Mouse (Mus musculus) yolk sac, embryonic 10.5 days (tissue): ENCODE data around the gene Gata1.
"Not testable (repeated sequence)": the region's sequence is repeated elsewhere in the genome, so short reads cannot be mapped to it uniquely, and the experiment has no call there.

ENCODE experiments used
- DNase-seq: peaks from one replicate; pipeline ENCODE4 v3.0.0-alpha.2; 2017; ENCODE audit warnings: low spot score

The Gata1 gene

DNA sequence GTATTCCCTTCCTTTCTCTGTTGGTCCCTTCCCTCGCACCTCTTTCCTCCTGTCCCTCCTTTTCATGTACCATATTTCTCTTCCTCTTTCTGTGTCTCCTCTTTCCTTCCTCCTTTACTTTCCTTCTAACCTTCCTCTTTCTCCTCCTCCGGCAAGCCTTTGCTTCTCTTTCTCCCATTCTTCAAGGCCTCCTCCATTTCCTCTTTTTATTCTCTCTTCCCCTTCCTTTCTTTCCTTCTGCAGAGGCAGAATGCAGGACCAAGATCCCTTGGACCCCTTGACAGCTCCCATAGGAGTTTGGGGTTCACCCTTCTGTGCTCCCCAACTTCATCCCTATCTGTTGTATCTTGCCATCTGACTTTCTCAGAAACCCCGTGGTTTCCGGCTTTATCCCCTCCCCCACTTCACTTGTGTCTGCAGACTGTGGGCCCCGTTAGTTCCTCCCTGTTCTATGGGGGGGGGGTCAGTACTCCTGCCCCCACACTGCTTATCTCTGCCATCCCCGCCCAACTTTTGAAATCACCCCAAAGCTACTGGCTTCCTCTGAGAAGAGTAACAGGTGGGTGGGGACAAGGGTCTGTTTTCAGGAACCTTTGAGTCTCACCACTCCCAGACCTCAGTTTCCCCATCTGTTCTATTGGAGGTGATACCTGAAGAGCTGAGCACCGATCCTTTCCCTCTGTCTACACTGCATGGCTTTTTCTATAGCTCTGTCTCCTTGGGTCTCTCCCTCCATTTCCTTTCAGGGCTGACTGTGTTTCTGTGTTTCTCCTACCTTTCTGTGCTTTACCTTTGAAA is 13.8 kb downstream of the Gata1 start:
- no peak for DNase-seq

- no peak for DNase-seq
Observed at GRCm38 (mm10) chrX:7958868-7959267, 19.0 kb downstream of the Gata1 start.

DNA sequence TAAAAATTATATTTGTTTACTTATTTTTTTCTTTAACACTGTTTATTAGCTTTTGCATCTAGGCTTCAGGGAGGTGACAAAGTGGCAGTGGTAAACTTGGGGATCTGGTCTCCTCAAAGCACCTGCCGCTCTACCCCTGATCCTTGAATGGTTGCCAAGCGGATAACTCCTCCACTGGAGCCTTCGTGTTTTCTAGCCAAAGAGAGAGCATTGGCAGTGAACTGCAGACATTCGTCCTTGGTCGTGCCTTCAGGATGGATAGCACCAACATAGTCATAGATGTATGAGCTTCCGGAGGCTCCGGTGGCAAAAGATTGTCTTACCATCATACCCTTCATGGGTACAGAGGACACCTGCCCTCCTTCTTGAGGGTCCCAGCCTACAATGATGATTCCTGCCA is 27.8 kb downstream of the Gata1 start:
- no peak for DNase-seq

DNA sequence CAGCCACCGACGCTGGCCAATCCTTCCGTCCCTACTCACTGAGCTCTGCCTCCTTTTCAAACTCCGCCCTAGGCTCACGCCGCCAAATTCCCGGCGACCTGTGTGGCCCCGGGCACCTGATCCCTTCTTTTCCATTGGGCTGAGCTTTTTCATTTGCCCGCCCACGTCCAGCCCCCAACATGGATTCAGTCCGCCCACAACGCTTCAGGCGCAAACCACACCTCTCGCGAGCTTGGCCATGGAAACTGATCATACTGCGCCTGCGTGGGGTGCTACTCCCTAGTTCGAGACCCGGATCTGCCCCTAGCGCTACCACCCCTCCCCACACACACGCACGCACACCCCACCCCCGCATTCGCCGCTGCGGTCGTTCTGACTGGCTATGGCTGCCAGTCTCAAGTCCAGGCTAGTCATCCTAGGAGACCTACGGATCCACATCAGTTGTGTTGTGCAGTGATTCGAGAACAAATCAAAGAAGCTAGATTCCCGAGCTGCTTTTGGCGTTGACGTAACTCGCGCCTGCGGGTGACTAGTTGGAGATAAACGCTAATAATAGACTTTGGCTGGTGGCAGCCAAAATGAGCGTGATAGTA is 29.9 kb downstream of the Gata1 start:
- peak; percentile 96 for DNase-seq

GRCm38 (mm10) chrX:7947108-7947899 is 30.6 kb downstream of the Gata1 start, which contains the start of gene Hdac6:
TSS of gene Hdac6 (minus strand) at chrX:7947889.
- DNase-seq: no peak

DNA sequence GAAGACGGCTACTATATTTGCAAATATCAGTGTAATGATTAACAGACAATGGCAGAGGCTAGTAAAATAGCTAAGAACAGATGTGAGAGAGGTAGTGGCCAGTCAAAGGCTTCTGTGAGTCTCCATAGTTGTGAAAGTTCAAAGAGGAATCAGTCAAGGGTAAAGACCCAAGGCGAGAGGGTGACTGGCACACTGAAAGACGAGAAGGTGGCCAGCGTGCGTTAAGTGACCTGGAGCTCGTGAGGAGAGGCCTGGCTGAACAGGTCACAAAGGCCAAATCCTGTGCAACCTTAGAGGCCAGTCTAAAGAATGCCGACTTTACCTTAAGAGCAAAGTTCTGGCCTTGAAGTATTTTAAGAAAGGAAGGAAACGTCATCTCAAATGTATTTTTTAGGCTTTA is 32.3 kb downstream of the Gata1 start:
- DNase-seq: peak; percentile 49

GRCm38 (mm10) chrX:7937667-7938066 is 40.2 kb downstream of the Gata1 start:
- DNase-seq: no peak

GRCm38 (mm10) chrX:7936874-7937273 is 41.0 kb downstream of the Gata1 start:
- no peak for DNase-seq

DNA sequence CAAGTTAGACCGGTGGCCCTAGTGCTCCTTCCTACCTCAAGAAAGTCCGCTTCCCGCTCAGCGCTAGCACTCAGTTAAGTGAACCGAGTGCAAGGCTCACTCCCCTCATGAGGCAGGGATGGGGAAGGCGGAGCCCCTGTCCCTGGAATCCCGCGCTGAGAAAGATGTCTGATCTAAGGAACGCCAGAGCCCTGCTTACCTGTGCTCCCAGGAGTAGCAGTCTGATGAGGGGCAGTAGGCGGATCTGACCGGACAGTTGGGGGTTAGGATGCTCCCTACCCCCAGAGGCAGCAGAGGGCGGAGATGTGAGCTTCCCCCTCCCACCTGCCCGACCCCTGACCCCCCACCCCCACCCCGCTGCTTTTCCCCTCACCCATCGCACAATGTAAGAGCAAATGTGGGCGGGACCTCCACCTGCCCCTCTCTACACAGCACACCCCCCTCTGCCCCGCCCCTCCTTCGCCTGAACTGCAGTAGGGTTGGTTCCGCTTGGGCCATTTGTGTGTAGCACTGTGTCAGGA is 49.5 kb downstream of the Gata1 start, which contains the start of gene Eras:
Gene Eras, minus strand, starts transcription at position 338 of the 521 bp plus-strand sequence.
- no peak for DNase-seq

- no peak for DNase-seq
Observed at GRCm38 (mm10) chrX:7927116-7927515, 50.8 kb downstream of the Gata1 start.

GRCm38 (mm10) chrX:7926266-7926665 is 51.6 kb downstream of the Gata1 start:
- no peak for DNase-seq

DNA sequence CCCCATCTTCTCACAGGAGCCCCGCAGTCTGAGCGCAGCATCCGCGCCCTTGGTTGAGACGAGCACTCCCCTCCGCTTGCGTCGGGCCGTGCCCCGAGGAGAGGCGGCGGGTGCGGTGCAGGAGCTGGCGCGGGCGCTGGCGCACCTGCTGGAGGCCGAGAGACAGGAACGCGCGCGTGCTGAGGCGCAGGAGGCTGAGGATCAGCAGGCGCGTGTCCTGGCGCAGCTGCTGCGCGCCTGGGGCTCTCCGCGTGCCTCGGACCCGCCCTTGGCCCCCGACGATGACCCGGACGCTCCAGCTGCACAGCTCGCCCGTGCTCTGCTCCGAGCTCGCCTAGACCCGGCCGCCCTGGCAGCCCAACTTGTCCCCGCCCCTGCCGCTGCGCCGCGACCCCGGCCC is 55.8 kb downstream of the Gata1 start:
- peak; percentile 18 for DNase-seq

DNA sequence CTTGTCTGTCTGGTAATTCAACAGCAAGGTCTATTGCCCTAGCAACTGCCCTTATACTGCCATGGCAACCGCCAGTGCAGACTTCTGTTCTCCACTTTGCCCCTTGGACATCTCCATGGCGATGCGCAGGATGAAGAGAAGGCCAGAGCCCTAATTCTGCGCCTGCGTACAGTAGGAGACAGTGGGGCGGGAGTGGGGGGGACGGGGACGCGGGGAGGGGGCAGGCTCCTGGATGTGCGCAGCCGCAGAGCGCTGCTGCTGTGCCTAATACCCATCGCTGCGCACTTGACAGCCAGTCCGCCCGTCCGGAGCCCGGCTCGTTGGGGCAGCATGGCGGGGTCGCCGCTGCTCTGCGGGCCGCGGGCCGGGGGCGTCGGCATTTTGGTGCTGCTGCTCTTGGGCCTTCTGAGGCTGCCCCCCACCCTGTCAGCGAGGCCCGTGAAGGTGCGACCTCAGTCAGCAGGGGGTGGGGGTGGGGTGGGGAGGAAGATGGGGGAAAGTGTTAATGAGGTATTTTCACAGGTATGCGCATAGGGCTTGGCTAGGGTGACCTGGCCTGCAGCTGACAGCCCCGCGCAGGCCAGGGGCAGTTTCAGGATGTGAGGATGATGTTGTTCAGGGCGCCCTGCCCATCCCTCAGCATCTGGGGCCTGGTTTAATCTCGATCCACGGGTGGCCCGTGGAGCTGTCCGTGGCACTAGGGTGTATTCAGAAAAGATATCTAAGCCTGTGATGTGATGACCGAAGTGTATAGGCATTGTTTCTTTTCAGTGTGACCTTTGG is 58.1 kb downstream of the Gata1 start, which contains the start of gene Pcsk1n:
Gene Pcsk1n, plus strand, starts transcription at position 222 of the 783 bp plus-strand sequence.
- DNase-seq: no peak

- not testable (repeated sequence) for DNase-seq
Observed at GRCm38 (mm10) chrX:7917960-7918359, 59.9 kb downstream of the Gata1 start.

GRCm38 (mm10) chrX:7915669-7916068 is 62.2 kb downstream of the Gata1 start:
- DNase-seq: not testable (repeated sequence)

- DNase-seq: no peak
Observed at GRCm38 (mm10) chrX:7910473-7910872, 67.4 kb downstream of the Gata1 start.
